Mouse (Mus musculus): ENCODE results near the gene Sept8.
"Not testable (repeated sequence)": the region's sequence is repeated elsewhere in the genome, so short reads cannot be mapped to it uniquely, and the experiment has no call there.

Sept8 gene

GRCm38 (mm10) chr11:53523545-53524405 lies 4.7 kb downstream of the Sept8 start:
- intact Hi-C loops (cut with DNase I): no loop called here

GRCm38 (mm10) chr11:53524905-53525304 lies 5.8 kb downstream of the Sept8 start:
- intact Hi-C loops (cut with DNase I): no loop called here

- intact Hi-C loops (cut with DNase I): no loop called here
These were observed 6.4 kb downstream of the Sept8 start for GRCm38 (mm10) chr11:53525461-53525860.

- intact Hi-C loops (cut with DNase I): no loop called here
These were observed 9.6 kb downstream of the Sept8 start for GRCm38 (mm10) chr11:53528397-53529252.

- intact Hi-C loops (cut with DNase I): no loop called here
These were observed 10.1 kb downstream of the Sept8 start for GRCm38 (mm10) chr11:53529253-53529557.

GRCm38 (mm10) chr11:53530001-53530400 lies 10.9 kb downstream of the Sept8 start:
- intact Hi-C loops (cut with DNase I): no loop called here

GRCm38 (mm10) chr11:53531578-53532230 lies 12.6 kb downstream of the Sept8 start:
- intact Hi-C loops (cut with DNase I): no loop called here

- intact Hi-C loops (cut with DNase I): no loop called here
These were observed 13.2 kb downstream of the Sept8 start for GRCm38 (mm10) chr11:53532231-53532620.

GRCm38 (mm10) chr11:53539002-53539491 lies 20.0 kb downstream of the Sept8 start:
- intact Hi-C loops (cut with DNase I): loop anchor here (5.0 kb wide), 1 partner anchor 83 kb away; no protein-coding TSS in a partner anchor

- intact Hi-C loops (cut with DNase I): no loop called here
These were observed 21.3 kb downstream of the Sept8 start for GRCm38 (mm10) chr11:53540394-53540793.

GRCm38 (mm10) chr11:53541222-53541621 lies 22.2 kb downstream of the Sept8 start:
- intact Hi-C loops (cut with DNase I): no loop called here

- intact Hi-C loops (cut with DNase I): no loop called here
These were observed 24.0 kb downstream of the Sept8 start for GRCm38 (mm10) chr11:53543021-53543420.

- intact Hi-C loops (cut with DNase I): no loop called here
These were observed 27.2 kb downstream of the Sept8 start for GRCm38 (mm10) chr11:53546271-53546670.

GRCm38 (mm10) chr11:53547566-53547965 lies 28.5 kb downstream of the Sept8 start:
- intact Hi-C loops (cut with DNase I): no loop called here

GRCm38 (mm10) chr11:53548036-53548605 lies 29.1 kb downstream of the Sept8 start:
- intact Hi-C loops (cut with DNase I): no loop called here

GRCm38 (mm10) chr11:53550714-53551113 lies 31.7 kb downstream of the Sept8 start:
- intact Hi-C loops (cut with DNase I): no loop called here

GRCm38 (mm10) chr11:53551754-53552153 lies 32.7 kb downstream of the Sept8 start:
- intact Hi-C loops (cut with DNase I): no loop called here

GRCm38 (mm10) chr11:53556529-53556928 lies 37.5 kb downstream of the Sept8 start:
- intact Hi-C loops (cut with DNase I): not testable (repeated sequence)

- intact Hi-C loops (cut with DNase I): not testable (repeated sequence)
These were observed 38.9 kb downstream of the Sept8 start for GRCm38 (mm10) chr11:53557992-53558391.

- intact Hi-C loops (cut with DNase I): not testable (repeated sequence)
These were observed 40.9 kb downstream of the Sept8 start for GRCm38 (mm10) chr11:53559980-53560379.

GRCm38 (mm10) chr11:53561986-53562385 lies 42.9 kb downstream of the Sept8 start:
- intact Hi-C loops (cut with DNase I): no loop called here
